In genomic region chr17:33526506-33526905, GRCm38 (mm10) we compare ENCODE assay signal across 9 mouse cellular contexts. TPM values are rescaled to one million over a fixed set of nuclear protein-coding genes. Genes with fewer than 3 reads are reported as not detected.
DNase-seq lines count a peak whose midpoint lies in the region; ATAC-seq lines count a peak whose summit lies in the region.
"Had no signal": no experiment of that assay in that cellular context is flagged by ENCODE, and none has a peak within 500 bp of the region (broad histone marks: within the 10 kb centered on the region; RNA-seq: fewer than 3 reads in every experiment).

No protein-coding gene starts in this region.

- 67% methylated on average over 3 of the region's 3 CpGs for WGBS in heart, embryonic 11.5 days (ENCODE audit: insufficient replicate concordance)
- WGBS in limb, embryonic 15.5 days: 53% methylated on average over 3 of the region's 3 CpGs

- H3K36me3 ChIP-seq in heart, embryonic 11.5 days (ENCODE audit: control insufficient read depth, insufficient read depth, low read length): peaks cover 12% of the 10 kb centered on the region
- H3K36me3 ChIP-seq in limb, embryonic 15.5 days: peaks cover 38% of the 10 kb centered on the region

- H3K27me3 ChIP-seq in heart, embryonic 11.5 days (ENCODE audit: control insufficient read depth, insufficient read depth, low read length): no peaks in the 10 kb centered on the region
- no peaks in the 10 kb centered on the region for H3K27me3 ChIP-seq in limb, embryonic 15.5 days

- peaks cover 19% of the 10 kb centered on the region; the same call in 1 of the 2 replicates for H3K4me1 ChIP-seq in heart, embryonic 11.5 days (ENCODE audit: control insufficient read depth, insufficient read depth, low read length)
- peaks cover 36% of the 10 kb centered on the region for H3K4me1 ChIP-seq in limb, embryonic 15.5 days

- no peak for ATAC-seq in heart, embryonic 11.5 days (replicated peaks; ENCODE audit: insufficient number of reproducible peaks, low FRiP score, low TSS enrichment)
- ATAC-seq in limb, embryonic 15.5 days (ENCODE audit: insufficient number of reproducible peaks, low FRiP score, low TSS enrichment, low read depth): no peak

- no peak overlapping the region for H3K9ac ChIP-seq in heart, embryonic 11.5 days (ENCODE audit: low read depth, low read length)
- H3K9ac ChIP-seq in limb, embryonic 15.5 days: no peak overlapping the region

- DNase-seq in gastrocnemius, adult 18-20 months (ENCODE audit: low spot score): peak; percentile 46
- no peak for DNase-seq in gastrocnemius, adult 8-10 months (ENCODE audit: low spot score in 2 of 2)
- peak; percentile 34 for DNase-seq in Muller cell, postnatal 12 days (ENCODE audit: inconsistent ontology term)
- DNase-seq in adrenal gland, adult 18-20 months (ENCODE audit: low spot score in 2 of 2): no peak
- DNase-seq in adrenal gland, adult (ENCODE audit: inconsistent age in 2 of 2, low spot score in 1 of 2): no peak
- no peak for DNase-seq in right cerebral cortex, postnatal 14 days
- DNase-seq: thymus, postnatal 4 days had no signal

- H3K4me3 ChIP-seq in heart, embryonic 11.5 days (ENCODE audit: low read depth, low read length): no peak overlapping the region
- peak overlapping the region; percentile 7; the same call in 1 of the 2 replicates for H3K4me3 ChIP-seq in limb, embryonic 15.5 days

- H3K27ac ChIP-seq in heart, embryonic 11.5 days (ENCODE audit: low read depth, low read length): no peak overlapping the region
- peak overlapping the region; percentile 84 for H3K27ac ChIP-seq in limb, embryonic 15.5 days

- no peaks in the 10 kb centered on the region for H3K9me3 ChIP-seq in heart, embryonic 11.5 days (replicated peaks; ENCODE audit: control insufficient read depth, low read length)
- H3K9me3 ChIP-seq in limb, embryonic 15.5 days: no peaks in the 10 kb centered on the region

- H3K4me2 ChIP-seq in heart, embryonic 11.5 days: peak overlapping the region; percentile 2; the same call in 1 of the 2 replicates
- peak overlapping the region; percentile 10; the same call in 1 of the 2 replicates for H3K4me2 ChIP-seq in limb, embryonic 15.5 days

RNA-seq across cellular contexts. Expression of gene Adamts10, which starts 2.5 kb away (rescaled TPM):
- 1 to 10 TPM; 4.7 TPM for total RNA-seq in gastrocnemius, adult 18-20 months (2021)
- 1 to 10 TPM; 2.6 to 5.4 (median 3.2) TPM for total RNA-seq in gastrocnemius, adult 8-10 months (2022)
- polyA plus RNA-seq in heart, embryonic 11.5 days (2014; fragmentation: Nextera tagmentation; extraction: Ambion mirVana): 36.4 and 41.9 TPM in 2 replicates
- 91.1 and 94.0 TPM in 2 replicates for polyA plus RNA-seq in limb, embryonic 15.5 days (2015; fragmentation: Nextera tagmentation; extraction: Ambion mirVana)
- total RNA-seq in adrenal gland, adult 18-20 months (2021): 10 to 100 TPM; 20.4 to 21.7 TPM

RNA-seq across cellular contexts. Expression of gene Myo1f, which starts 29.0 kb away (rescaled TPM):
- total RNA-seq in gastrocnemius, adult 18-20 months (2021): under 1 TPM; 0.76 to 0.94 TPM
- total RNA-seq in gastrocnemius, adult 8-10 months (2022): 1 to 10 TPM in 1 of 4 experiments, under 1 TPM in 3; 0.07 to 2.0 (median 0.34) TPM
- 0.82 and 1.0 TPM in 2 replicates for polyA plus RNA-seq in heart, embryonic 11.5 days (2014; fragmentation: Nextera tagmentation; extraction: Ambion mirVana)
- 5.6 and 6.2 TPM in 2 replicates for polyA plus RNA-seq in limb, embryonic 15.5 days (2015; fragmentation: Nextera tagmentation; extraction: Ambion mirVana)
- total RNA-seq in adrenal gland, adult 18-20 months (2021): 1 to 10 TPM; 3.2 to 5.8 TPM

Comparison
In these comparisons a context has a peak if more than half of its experiments do, and no peak if none do; other contexts are left out.
1. DNase-seq: peak in gastrocnemius, adult 18-20 months (single experiment) and Muller cell, postnatal 12 days (single experiment); none in gastrocnemius, adult 8-10 months (0 of 2), adrenal gland, adult 18-20 months (0 of 2), adrenal gland, adult (0 of 2) and right cerebral cortex, postnatal 14 days (single experiment).